Mouse (Mus musculus) monocyte, adult 5-6 weeks (primary cell): Measurements from ENCODE around the gene Rps6ka2. TPM values are rescaled to one million over a fixed set of nuclear protein-coding genes. Genes with fewer than 3 reads are reported as not detected.
"Not testable (repeated sequence)": the region's sequence is repeated elsewhere in the genome, so short reads cannot be mapped to it uniquely, and the experiment has no call there.

Source experiments
- ATAC-seq: fragments of 153-309, 156-312 bp; replicated peaks from 2 replicates; pipeline ENCODE4 v1.8.0; 2017; ENCODE audit warnings: mild to moderate bottlenecking; ENCODE audit not compliant: low TSS enrichment, insufficient number of reproducible peaks, severe bottlenecking, poor library complexity, low FRiP score
- total RNA-seq: library from RNA; stranded (forward); fragments of 200-1000, 200-491, 200-594 nt; gene quantifications from 3 replicates; pipeline ENCODE4 v1.2.3, GENCODE M21; 2017

Rps6ka2 gene
- total RNA-seq, 1 experiment from 2014 or later, result 30.6 TPM

DNA sequence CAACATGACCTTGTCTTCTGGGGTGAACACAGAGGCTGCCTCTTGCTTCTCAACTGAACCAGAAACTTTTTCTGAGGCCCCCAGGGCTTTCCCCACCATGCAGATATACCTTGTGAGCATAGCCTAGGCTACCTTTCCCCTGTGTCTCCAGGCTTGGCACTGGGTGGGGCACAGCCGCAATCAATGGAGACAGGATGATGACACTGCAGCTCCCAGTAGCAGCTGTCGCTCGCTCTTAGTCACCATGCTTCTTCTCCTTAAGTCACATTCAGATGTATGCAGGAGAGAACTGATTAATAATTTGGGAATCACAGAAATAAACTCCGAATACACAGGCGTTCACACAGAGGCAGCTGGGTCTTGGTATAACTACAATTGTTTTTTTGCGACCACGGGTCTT is 4.4 kb upstream of the Rps6ka2 start:
- ATAC-seq, result no peak

- peak; percentile 24; the same call in 1 of the 2 replicates for ATAC-seq
Measured at GRCm38 (mm10) chr17:7168961-7169626, 821 bp upstream of the Rps6ka2 start.

DNA sequence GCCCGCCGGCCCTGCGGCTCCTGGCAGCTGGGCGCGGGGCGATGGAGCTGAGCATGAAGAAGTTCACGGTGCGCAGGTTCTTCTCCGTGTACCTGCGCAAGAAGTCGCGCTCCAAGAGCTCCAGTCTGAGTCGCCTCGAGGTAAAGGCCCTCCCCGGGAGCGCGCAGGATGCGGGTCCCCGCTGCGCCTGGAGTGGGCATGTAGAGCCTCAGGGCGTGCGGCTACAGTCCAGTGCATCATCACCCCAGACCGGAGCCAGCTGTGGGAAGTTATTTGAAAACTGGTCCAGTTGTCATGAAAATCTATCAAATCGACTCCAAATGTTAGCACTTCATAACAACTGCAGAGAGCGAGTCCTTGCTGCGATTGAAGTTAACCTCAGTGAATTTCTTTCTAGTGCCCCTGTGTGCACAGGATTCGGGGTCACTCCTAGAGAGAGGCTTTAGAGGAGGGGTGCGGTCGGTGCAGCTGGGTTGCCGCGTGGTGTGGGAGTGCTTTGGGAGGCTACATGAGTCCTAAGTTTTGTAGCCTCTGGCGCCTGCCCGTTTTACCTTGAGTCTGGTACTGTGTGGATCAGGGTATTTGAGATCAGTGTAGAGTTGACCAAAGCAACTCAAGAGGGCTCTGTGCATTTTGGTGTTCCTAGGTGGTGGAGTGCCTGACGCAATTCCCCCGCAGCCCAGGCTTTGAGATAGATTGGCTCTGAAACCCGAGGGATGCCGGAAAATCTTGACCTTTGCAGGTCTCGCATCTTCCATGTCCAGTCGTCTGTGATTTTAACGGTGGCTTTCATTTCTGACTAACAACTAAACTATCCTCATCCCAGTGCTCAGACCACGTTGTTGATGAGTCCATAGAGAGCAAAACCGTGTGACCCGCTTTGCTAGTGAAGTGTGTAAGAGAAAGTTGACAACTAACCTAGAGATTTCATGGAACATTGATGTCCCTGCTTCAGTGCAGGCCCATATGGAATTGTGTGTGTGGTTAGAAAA is 685 bp downstream of the Rps6ka2 start:
- ATAC-seq, result no peak

DNA sequence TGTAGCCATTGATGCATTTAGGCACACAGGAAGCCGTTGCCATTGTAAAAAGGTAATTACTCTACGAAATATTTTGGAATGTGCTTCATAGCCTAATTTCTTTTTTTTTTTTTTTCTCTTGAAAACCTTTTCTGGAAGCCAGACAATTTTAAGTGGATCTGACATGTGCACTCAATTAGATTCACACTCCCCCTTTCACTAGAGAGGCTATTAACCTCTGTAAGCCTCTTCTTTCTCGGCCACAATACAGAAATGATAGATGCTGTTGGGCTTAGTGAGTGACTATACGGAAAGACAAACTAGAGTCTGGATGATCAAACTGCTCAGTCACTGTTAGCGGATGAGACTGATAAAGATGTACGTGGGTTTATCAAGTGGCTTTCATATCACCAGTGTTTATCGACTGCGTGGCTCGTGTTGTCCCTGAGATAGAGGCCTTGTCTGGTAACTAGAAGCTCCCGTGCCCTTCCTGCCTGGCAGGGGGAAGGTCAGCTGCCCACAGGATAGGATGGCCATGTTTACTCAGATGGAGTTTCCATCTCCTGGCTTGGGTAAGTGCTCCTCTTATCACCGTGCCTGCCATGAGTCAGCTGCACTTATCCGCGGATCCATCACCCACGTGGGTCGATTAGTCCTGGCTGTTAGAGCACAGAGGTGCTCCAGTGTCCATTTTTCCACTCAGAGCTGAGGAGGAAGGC is 3.6 kb downstream of the Rps6ka2 start:
- no peak for ATAC-seq

GRCm38 (mm10) chr17:7175293-7175692 is 5.4 kb downstream of the Rps6ka2 start:
- ATAC-seq, result peak; percentile 66

DNA sequence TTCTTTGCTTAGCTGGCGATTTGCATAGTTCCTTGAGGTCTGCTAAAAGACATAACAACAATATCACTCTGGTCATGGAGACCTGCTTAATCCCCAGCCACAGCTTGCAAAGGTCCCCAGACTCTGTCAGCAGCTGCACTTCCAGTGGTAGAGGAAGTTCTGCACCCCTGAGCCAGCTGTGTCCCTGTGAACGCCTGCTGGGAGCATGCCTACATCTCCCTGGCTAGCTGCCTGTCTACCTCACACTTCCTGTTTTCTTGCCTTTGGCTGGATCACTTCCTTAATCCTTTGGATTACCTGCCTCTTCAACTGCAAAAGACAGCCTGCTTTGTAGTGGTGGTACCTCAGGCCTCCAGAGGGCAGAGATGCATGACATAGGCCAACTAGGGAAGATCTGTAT is 6.5 kb downstream of the Rps6ka2 start:
- ATAC-seq, result no peak

GRCm38 (mm10) chr17:7178196-7178595 is 8.3 kb downstream of the Rps6ka2 start:
- no peak for ATAC-seq

GRCm38 (mm10) chr17:7182187-7182586 is 12.3 kb downstream of the Rps6ka2 start:
- ATAC-seq, result no peak

- not testable (repeated sequence) for ATAC-seq
Measured at GRCm38 (mm10) chr17:7187037-7187436, 17.1 kb downstream of the Rps6ka2 start.

DNA sequence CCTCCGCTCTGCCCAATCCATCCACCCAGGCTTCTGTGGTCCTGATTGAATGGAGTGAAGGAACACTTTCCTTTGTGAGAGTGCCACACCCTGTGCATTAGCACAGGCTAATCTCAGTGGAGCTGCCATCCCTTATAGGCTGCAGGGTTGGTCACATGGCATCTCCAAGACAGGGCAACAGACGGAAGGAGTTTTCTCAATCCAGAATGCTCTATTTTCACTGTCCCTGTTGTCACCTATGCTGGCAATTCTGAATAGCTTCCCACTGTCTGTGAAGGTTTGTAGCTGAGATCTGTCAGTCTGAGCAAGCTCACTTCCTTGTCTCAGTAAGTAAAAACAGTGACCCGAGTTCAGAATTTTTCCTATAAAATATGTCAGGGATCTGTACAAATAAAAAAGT is 19.5 kb downstream of the Rps6ka2 start:
- ATAC-seq, result no peak

DNA sequence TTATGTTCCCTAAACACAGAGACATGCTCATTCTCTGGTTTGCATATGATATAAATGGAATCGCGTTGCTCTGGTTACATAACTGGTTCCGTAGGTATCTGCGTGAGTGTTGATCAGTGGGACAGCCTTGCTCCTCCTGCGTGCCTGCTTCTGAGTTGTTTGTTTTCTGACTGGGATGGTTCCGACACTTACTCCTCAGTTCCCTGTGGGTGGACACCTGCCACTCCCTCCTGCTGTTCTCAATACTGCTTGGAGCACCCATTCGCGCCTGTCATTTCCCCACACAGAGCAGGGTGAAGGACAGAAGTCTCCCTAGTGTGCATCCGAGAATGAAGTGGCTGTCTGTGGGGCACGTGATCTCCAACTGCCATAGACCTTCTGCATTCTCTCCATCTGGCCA is 20.1 kb downstream of the Rps6ka2 start:
- ATAC-seq, result no peak; the same call in 1 of the 2 replicates

GRCm38 (mm10) chr17:7194140-7194840 is 24.4 kb downstream of the Rps6ka2 start:
- no peak for ATAC-seq

DNA sequence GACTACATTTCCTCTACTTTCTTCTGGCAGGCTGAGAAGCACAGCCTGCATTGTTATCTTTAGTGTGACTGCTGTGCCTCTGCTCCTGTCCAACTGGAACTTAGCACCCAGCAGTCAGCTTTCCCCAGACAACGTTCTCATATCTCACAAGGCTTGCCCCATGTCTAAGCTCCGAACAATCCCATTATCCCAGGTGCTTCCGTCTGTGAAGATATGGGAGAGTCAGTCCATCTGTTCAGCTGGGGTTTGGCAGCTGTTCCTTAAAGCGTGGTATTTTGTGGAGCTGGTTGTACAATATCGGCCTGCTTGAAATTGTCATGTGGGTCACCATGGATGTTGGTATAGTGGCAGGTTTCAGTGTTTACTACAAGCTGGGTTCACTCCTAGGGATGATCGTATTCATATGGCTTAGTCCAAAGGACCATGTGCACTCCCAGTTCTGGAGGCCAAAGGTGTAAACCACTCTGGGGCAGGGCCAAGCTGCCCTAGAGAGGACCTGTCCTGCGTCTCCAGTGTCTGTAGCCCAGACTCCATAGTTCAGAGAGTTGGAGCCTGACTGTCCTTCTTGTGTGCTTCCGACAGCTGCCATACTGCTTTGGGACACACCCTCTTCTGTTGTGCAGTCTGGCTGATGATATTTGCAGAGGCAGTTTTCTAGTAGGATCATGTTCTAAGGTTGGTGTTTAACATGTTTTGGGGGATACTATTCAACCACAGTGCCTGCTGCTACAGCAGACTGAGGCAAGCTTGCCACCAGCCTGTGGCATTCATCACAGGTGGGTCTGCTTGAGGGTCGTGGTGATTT is 27.4 kb downstream of the Rps6ka2 start:
- no peak for ATAC-seq

DNA sequence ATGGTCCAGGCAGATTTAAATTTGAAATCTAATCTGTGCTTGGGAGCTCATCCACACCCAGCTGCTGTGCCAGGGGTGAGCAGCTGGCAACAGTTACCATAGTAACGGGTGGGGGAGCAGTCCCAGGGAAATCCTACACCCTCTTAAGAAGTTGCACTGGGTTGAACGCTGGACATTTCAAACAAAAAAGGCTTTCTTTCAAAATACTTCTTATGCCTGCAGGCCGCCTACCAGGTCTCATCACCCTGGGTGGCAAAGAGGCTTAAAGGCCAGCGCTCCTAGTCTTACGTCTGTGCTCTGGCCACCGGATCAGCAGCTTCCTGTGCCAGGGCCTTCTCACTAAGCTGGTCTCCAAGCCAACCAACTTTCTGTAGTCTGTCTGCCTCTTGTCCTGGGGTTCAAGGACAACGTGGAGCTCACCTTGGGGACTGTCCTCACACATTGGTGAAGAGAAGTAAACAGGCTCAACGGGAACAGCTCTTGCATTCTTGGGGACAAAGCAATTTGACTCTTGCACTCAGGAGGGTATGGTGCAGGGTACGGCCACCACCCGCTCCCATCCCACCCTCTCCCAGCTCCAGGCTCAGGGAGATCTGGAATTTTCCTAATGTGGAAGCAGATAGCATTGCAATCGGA is 35.0 kb downstream of the Rps6ka2 start:
- ATAC-seq, result no peak

GRCm38 (mm10) chr17:7206434-7207145 is 36.7 kb downstream of the Rps6ka2 start:
- peak; percentile 85 for ATAC-seq

DNA sequence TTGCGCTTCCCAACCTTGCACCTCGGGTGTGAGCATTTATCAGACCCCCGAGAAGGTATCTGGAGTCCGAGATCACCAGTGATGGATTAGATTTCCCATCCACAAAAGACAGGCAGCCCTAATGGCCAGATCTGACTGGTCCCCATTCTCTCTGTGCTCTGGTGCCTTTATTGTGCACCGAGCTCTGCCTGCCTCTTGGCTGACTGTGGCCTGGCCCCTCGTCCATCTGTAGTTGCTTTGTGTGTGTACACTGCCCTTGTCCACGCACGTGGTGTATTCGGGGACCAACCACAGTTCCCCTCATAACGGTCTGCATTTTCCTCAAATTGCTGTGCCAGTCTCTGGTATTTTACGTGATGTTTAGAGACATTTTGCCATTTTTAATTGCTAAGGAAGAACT is 40.7 kb downstream of the Rps6ka2 start:
- ATAC-seq, result no peak

DNA sequence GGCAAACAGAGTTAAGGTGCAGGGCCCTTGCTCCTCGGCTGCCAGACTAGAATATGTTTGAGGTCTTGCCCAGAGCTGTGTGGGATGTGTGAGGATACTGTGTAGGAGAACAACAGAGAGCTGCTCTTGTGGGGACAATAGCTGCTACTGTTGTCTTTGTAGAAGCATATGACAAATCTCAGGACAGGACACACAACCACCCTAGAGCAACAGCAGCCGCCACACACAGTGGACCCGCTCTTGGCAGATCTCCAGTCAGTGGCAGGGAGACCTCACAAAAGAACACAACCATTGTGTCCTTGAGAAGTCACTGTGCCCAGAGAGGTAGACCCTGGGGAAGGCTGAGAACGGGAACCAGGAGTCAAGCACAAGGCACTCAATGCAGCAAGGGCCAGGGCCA is 42.0 kb downstream of the Rps6ka2 start:
- no peak for ATAC-seq
